Mouse (Mus musculus) left cerebral cortex, adult 8-10 months (tissue): ENCODE measurements around the gene Pde12. TPM values are rescaled to one million over a fixed set of nuclear protein-coding genes. Genes with fewer than 3 reads are reported as not detected.

Experiments
- DNase-seq, 2 experiments: peaks; one replicate each; pipeline ENCODE4 v3.0.0; 2022; ENCODE audit warnings: low spot score in 2 of 2
- microRNA-seq, 2 experiments: library from miRNA; unstranded; fragments of <30 nt; microRNA quantifications; one replicate each; pipeline ENCODE4 v1.2.0; 2022
- total RNA-seq, 4 experiments: library from RNA; stranded (reverse); gene quantifications; 2 replicates each; pipeline ENCODE4 v1.2.4; 2022

The Pde12 gene
- total RNA-seq, 4 experiments from 2014 or later: 8.5 to 9.9 (median 9.2) TPM

DNA sequence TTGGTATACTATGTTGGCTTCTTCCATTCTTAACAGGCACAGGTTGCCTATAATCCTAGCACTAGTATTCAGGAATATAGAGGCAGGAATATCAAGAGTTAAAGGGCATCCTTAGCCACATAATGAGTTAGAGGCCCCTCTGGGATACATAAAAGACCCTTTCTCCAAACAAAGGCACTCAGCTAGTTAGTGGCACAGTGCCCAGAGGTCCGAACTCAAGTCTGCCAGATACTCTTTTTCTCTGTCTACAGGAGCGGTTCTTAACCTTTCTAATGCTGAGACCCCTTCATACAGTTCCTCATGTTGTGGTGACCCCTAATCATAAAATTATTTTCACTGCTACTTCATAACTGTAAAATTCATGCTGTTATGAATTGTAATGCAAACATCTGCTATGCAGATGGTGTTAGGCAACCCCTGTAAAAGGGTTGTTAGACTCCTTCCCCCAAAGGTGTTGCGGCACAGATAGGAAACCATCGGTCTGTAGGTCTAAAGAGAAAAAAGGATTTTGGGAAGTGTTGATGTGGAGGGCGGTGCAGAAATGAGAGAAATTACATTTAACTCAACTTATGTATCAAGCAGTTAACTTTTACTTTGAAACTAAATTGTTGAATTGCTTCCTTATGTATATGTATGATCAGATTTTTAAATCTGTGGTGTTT, 23.6 kb downstream of the Pde12 start:
- no peak for DNase-seq

DNA sequence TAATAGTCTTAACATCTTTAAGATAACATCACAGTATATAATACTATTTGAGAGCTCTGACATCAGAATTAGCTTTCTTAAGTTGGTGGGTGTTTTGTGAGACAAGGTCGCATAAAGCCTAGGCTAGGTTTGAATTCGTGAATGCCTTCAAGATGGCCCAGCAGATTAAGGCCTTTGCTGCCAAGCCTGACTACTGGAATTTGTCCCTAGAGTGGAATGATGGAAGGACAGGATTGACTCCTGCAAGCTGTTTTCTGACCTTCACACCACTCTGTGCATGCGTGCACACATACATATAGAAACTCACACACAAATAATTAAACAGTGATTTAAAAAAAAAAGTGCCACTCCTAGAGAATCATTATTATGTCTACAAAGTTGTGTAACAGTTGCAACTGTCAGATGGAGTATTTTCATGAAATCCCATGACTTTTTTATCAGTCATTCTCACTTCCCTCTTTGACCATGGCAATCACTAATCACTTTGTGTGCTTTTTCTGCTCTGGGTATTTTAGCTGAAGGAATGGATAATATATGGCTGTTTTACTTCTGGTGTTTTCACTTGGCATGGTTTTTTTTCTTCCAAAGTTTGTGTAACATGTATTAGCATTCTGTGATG, 26.6 kb downstream of the Pde12 start:
- DNase-seq: no peak

DNA sequence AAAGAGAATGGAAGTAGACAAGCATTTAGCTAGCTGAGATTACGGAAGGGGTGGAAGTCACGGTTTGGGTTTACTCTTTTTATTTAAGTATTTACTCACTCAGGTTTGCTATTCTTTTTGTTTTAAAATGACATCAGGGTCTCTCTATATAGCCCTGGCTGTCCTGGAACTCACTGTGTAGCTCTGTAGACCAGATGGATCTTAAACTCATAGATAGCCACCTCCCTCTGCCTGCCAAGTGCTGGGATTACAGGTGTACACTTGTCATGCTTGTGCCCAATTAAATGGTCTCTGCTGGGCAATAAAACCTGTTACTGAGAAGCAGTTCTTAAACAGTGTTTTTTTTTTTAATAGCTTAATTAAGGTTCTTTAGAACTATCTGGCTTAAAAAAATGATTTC, 29.7 kb downstream of the Pde12 start:
- no peak for DNase-seq

DNA sequence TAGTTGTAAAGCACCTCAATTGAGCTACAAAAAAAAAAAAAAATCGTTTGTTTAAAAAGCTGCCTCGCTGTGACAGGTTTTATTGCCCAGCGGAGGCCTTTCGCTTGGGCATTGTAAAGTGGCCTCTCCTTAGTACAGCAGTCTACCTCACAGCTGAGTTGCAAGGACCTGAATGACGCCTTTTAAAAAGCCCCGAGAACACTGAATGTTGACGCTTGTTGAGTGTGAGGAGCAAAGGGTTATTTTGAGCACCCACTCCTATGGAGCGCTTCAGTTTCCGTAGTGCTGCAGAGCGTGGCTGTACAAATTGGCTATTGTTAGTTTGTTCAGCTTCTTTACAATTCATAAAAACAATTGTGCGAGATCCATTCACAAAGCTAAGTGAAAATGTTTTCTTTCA, 30.4 kb downstream of the Pde12 start:
- DNase-seq: no peak

DNA sequence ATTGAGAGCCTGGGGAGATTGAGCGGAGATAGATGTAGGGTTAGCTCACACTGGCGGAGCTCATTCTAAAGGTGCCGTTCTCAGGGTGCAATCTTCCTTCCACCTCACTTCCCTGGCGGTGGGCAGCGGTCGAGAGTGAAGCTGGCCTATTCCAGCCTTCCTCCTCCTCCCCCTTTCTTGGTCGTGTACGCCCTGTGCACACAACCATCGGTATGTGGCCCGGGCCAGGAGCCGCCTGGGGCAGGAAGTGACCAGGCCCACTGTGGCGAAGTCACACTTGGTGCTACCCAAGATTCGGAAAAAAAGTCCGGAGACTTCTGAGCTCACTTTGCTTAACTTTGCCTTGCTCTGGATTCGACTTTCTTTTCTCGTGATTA, 31.0 kb downstream of the Pde12 start:
- DNase-seq: peak; percentile 24 to 28

DNA sequence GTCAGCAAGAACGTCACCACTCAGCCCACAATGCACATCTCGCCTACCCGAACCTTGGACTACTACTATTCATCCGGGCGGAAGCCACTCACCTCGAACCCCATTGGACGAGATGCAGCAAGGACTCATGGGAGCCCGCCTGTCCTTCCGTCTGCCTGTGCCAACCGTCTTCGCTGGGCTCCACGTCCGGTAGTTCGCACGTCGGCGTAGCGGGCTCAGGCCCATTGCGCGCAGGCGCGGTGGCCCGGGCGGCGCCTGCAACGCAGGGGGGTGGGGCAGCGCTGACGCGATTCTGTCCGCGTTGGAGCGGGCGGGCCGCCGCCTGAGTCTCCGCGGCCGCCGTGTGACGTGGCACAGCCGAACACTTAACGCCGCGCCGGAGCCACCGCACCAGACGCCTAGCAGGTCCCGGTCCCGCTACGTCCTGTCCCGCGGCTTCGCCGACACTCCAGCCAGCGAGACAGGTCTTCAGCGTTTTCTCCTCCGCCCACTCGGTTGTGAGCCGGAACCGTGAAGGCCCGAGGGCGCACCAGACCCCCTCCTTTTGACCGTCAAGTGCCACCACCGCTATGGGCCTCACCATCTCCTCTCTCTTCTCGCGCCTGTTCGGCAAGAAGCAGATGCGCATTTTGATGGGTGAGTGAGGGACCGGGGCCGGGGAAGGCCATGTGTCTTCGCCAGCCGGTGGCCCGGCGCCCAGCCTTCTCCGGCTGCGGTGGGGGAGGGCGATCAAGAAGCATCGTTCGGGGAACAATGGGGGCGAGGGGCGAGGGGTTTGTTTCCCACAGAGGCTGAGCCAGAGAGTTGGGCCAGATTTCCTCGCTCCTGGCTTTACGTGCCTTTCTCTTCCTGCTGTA, 31.6 kb downstream of the Pde12 start, which contains the start of gene Arf4:
Gene Arf4 (plus strand): TSS at position 224 of the 857 bp plus-strand sequence.
- peak; percentile 94 to 99 for DNase-seq

DNA sequence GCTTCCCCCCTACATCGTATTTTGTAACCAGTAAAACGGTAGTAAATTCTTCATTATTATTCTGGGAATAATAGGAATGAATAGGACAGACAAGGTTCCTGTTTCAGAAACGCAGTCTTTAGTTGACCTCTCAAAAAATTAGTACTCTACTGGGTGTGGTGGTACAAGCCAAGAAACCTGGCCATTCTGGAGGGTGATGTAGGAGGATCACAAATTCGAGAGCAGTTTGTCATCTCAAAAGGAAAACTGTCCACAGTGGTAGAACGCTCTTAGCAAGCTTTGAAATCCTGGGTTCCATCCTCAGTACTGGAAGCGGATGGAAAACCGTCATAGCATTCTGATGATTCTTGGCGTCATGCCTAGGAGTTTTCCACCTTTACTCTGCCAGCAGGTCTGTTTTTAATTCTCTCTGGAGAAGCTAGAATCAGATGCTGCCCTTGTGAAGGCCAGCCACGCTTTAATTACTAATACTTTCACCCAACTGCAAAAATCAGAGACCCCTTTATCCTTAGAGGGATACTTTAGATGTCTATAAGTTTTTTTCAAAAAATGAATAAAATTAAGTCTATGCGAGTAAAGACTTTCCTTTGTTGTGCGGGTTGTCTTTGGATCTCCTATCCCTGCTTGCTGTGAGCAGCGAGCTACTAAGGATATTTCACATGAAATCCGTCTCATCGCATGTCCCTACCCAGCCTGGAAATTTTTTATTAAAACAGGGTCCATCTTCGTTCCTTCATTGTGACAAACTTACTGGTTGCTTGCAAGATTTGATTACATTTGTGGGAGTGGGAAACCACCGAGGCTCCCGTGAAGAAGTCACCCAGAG, 32.4 kb downstream of the Pde12 start:
- DNase-seq: peak; percentile 13 to 22

DNA sequence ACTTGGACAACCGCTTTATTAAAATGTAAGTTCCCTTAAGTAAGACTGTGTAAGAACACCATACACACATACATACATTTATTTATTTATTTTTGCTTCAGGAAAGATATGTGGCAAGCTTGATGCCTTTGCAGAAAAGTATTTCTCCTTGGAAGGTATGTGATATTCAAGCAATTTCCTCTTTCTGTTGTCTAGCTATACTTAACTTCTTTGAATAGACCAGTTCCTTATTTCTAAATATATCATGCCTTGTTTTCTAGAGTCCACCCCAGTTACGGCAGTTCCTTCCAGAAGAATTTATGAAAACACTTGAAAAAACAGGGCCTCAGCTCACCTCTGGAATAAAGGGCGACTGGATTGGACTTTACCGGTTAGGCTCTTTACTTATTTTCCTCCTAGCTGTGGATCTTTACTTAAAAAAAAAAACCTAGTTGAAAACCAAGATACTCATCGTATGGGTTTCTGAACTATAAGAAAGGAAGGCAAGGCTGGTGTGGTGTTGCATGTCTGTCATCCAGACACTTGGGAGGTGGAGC, 43.0 kb downstream of the Pde12 start:
- no peak for DNase-seq

DNA sequence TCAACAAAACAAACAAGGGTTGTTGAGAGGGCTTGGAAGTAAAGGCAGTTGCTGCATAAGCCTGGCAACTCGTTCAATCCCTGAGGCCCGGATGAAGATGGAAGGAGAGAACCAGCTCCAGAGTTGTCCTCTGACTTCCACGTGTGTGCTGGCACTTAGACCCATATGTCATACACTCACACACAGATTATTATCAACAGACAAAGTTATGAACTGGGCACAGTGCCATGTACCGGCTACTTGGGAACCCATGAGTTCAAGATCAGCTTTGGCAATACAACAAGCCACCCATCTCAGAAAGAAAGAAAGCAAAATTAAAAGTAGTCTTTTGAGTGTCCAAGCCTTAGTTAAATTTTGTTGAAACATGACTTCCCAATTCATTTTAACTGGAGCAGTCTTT, 44.4 kb downstream of the Pde12 start:
- DNase-seq: no peak

DNA sequence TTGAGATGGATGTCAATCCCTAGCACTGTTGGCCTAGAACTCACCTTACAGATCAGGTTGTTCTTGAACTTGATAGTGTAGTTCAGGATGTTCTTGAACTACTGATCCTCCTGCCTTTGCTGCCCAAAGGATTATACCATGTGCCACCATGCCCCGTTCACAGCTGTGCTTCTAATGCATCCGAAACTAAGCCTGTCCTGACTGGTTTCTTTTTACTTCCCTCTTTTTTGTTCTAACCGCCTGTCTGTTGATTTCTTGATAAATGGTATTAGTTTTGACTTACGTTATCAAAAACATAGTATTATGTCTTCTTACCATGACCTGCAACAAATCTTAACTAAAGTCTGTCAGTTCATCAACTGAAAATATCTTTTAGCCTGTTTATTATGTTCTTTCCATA, 59.0 kb downstream of the Pde12 start:
- DNase-seq: no peak

Small RNAs within 50 kb of the gene (microRNA-seq; reads per million reads assigned to microRNA genes)
- gene Mir7672: 0 to 1.5 reads per million in 2 experiments

Other genes with a start within 250 kb of the Pde12 start
- 100 to 1,000 TPM; 111 to 125 (median 119) TPM for gene Slmap, start 135.0 kb downstream of the Pde12 start, total RNA-seq
- gene Dennd6a, start 96.0 kb downstream of the Pde12 start, total RNA-seq: 10 to 100 TPM; 25.5 to 29.8 (median 27.5) TPM
- 100 to 1,000 TPM; 107 to 114 (median 112) TPM for gene Arf4, start 31.8 kb downstream of the Pde12 start, total RNA-seq
- under 1 TPM; 0.25 to 0.72 (median 0.50) TPM for gene Dnah12, start 23.4 kb upstream of the Pde12 start, total RNA-seq
- gene Asb14, start 224.7 kb upstream of the Pde12 start, total RNA-seq: not detected